Mouse (Mus musculus) C2C12 (cell line): ENCODE data around the gene Dip2c. TPM values are rescaled to one million over a fixed set of nuclear protein-coding genes. Genes with fewer than 3 reads are reported as not detected.

ENCODE experiments used
- H3K27me3 ChIP-seq: one replicate; pipeline ENCODE4 v1.6.1; 2011; ENCODE audit not compliant: control insufficient read depth, insufficient read depth, insufficient read length
- H3K36me3 ChIP-seq: one replicate; pipeline ENCODE4 v1.6.1; 2011; ENCODE audit not compliant: control insufficient read depth, insufficient read depth
- H3K4me3 ChIP-seq: one replicate; pipeline ENCODE4 v1.5.1; 2011; ENCODE audit warnings: mild to moderate bottlenecking, control low read depth; ENCODE audit not compliant: poor library complexity, insufficient read depth, severe bottlenecking
- H3K79me2 ChIP-seq: one replicate; pipeline ENCODE4 v1.6.1; 2011; ENCODE audit not compliant: control insufficient read depth, insufficient read depth
- H3K79me3 ChIP-seq: one replicate; pipeline ENCODE4 v1.6.1; 2011; ENCODE audit warnings: low read depth, control low read depth
- H3ac ChIP-seq: one replicate; pipeline ENCODE3; 2011; ENCODE audit warnings: low read depth; ENCODE audit not compliant: control insufficient read depth, insufficient read length
- CEBPB ChIP-seq: IDR thresholded peaks from one replicate; pipeline ENCODE4 v1.6.1; 2011; ENCODE audit warnings: low read depth, mild to moderate bottlenecking, control low read depth, moderate library complexity
- CTCF ChIP-seq: IDR thresholded peaks from one replicate; pipeline ENCODE4 v1.5.1; 2011; ENCODE audit not compliant: control insufficient read depth, insufficient read depth, insufficient read length
- FOSL1 ChIP-seq: IDR thresholded peaks from one replicate; pipeline ENCODE4 v1.8.0; 2011; ENCODE audit warnings: mild to moderate bottlenecking, low read length; ENCODE audit not compliant: poor library complexity, insufficient read depth, severe bottlenecking
- MAX ChIP-seq: IDR thresholded peaks from one replicate; pipeline ENCODE4 v1.6.1; 2011; ENCODE audit warnings: mild to moderate bottlenecking, control low read depth
- MYOD1 ChIP-seq: IDR thresholded peaks from one replicate; pipeline ENCODE4 v1.6.1; 2011; ENCODE audit warnings: low read depth; ENCODE audit not compliant: control insufficient read depth, insufficient read length
- MYOG ChIP-seq: IDR thresholded peaks from one replicate; pipeline ENCODE4 v1.6.1; 2011; ENCODE audit not compliant: control insufficient read depth, insufficient read length; ENCODE audit errors: extremely low read depth
- USF1 ChIP-seq: IDR thresholded peaks from one replicate; pipeline ENCODE4 v1.6.1; 2011; ENCODE audit warnings: low read depth, mild to moderate bottlenecking, control low read depth, moderate library complexity
- polyA plus RNA-seq: library from polyadenylated mRNA; unstranded; fragments of >200 nt; fragmentation: generic; extraction: Trizol; gene quantifications from one replicate; pipeline ENCODE4 v1.2.1, GENCODE M21; 2012; ENCODE audit warnings: missing spikeins

The Dip2c gene
- polyA plus RNA-seq, 1 experiment = 4.8 TPM

- no peaks in the 10 kb centered on the region for H3K79me2 ChIP-seq
- H3ac ChIP-seq = no peak overlapping the region
- no peaks in the 10 kb centered on the region for H3K79me3 ChIP-seq
- no peaks in the 10 kb centered on the region for H3K36me3 ChIP-seq
- TF ChIP-seq CTCF (no peak), MAX (no peak), FOSL1 (no peak), USF1 (no peak), CEBPB (no peak), MYOG (no peak), MYOD1 (no peak)
- no peak overlapping the region for H3K4me3 ChIP-seq
- H3K27me3 ChIP-seq = no peaks in the 10 kb centered on the region
Measured at GRCm38 (mm10) chr13:9408983-9409382, 132.7 kb downstream of the Dip2c start.

GRCm38 (mm10) chr13:9418441-9418840, 142.1 kb downstream of the Dip2c start:
- Histone ChIP-seq H3K27me3 (no peaks in the 10 kb centered on the region), H3K79me2 (no peaks in the 10 kb centered on the region), H3K36me3 (no peaks in the 10 kb centered on the region), H3K79me3 (no peaks in the 10 kb centered on the region), H3ac (no peak overlapping the region), H3K4me3 (no peak overlapping the region)
- TF ChIP-seq MAX = no peak
- TF ChIP-seq USF1 = no peak
- TF ChIP-seq FOSL1 = no peak
- TF ChIP-seq MYOD1 = no peak
- TF ChIP-seq CTCF = no peak
- no peak for TF ChIP-seq CEBPB
- TF ChIP-seq MYOG = no peak

- H3K27me3 ChIP-seq = no peaks in the 10 kb centered on the region
- no peak overlapping the region for H3ac ChIP-seq
- no peak overlapping the region for H3K4me3 ChIP-seq
- no peak for TF ChIP-seq MAX
- no peaks in the 10 kb centered on the region for H3K79me2 ChIP-seq
- no peaks in the 10 kb centered on the region for H3K79me3 ChIP-seq
- H3K36me3 ChIP-seq = no peaks in the 10 kb centered on the region
Measured at GRCm38 (mm10) chr13:9419213-9419612, 142.9 kb downstream of the Dip2c start.

GRCm38 (mm10) chr13:9421949-9422348, 145.6 kb downstream of the Dip2c start:
- Histone ChIP-seq H3ac (no peak overlapping the region), H3K79me3 (no peaks in the 10 kb centered on the region), H3K27me3 (no peaks in the 10 kb centered on the region), H3K4me3 (no peak overlapping the region), H3K36me3 (no peaks in the 10 kb centered on the region), H3K79me2 (no peaks in the 10 kb centered on the region)
- no peak for TF ChIP-seq CTCF
- no peak for TF ChIP-seq MAX
- no peak for TF ChIP-seq MYOG
- TF ChIP-seq USF1 = no peak
- TF ChIP-seq FOSL1 = no peak
- TF ChIP-seq CEBPB = no peak
- no peak for TF ChIP-seq MYOD1

- no peak overlapping the region for H3ac ChIP-seq
Measured at GRCm38 (mm10) chr13:9422876-9423275, 146.5 kb downstream of the Dip2c start.

GRCm38 (mm10) chr13:9424434-9424833, 148.1 kb downstream of the Dip2c start:
- no peak overlapping the region for H3K4me3 ChIP-seq
- no peaks in the 10 kb centered on the region for H3K79me2 ChIP-seq
- no peaks in the 10 kb centered on the region for H3K79me3 ChIP-seq
- H3K36me3 ChIP-seq = no peaks in the 10 kb centered on the region
- H3K27me3 ChIP-seq = no peaks in the 10 kb centered on the region
- no peak overlapping the region for H3ac ChIP-seq
- TF ChIP-seq USF1 (no peak), CTCF (no peak), CEBPB (no peak), MAX (no peak), MYOD1 (no peak), MYOG (no peak), FOSL1 (no peak)

More at GRCm38 (mm10) chr13:9422876-9423275, 146.5 kb downstream of the Dip2c start:
- H3K4me3 ChIP-seq = no peak overlapping the region
- TF ChIP-seq CTCF (no peak), CEBPB (no peak), MAX (no peak), MYOD1 (no peak), FOSL1 (no peak), MYOG (no peak), USF1 (no peak)
- no peaks in the 10 kb centered on the region for H3K27me3 ChIP-seq
- no peaks in the 10 kb centered on the region for H3K79me3 ChIP-seq
- H3K36me3 ChIP-seq = no peaks in the 10 kb centered on the region
- H3K79me2 ChIP-seq = no peaks in the 10 kb centered on the region
